Mouse (Mus musculus) CH12.LX (cell line): ENCODE measurements around the gene Hvcn1. TPM values are rescaled to one million over a fixed set of nuclear protein-coding genes. Genes with fewer than 3 reads are reported as not detected.

Source experiments
- DNase-seq: peaks from one replicate; pipeline ENCODE4 v3.0.0-alpha.2; 2013; ENCODE audit errors: extremely low read depth
- H3K27ac ChIP-seq: 2 replicates; pipeline ENCODE4 v1.5.1; 2012; ENCODE audit warnings: low read depth, mild to moderate bottlenecking, control low read depth, moderate library complexity; ENCODE audit not compliant: insufficient read depth
- H3K27me3 ChIP-seq: replicated peaks from 2 replicates; pipeline ENCODE3; 2012; ENCODE audit warnings: inconsistent platforms
- H3K36me3 ChIP-seq, 2 experiments: replicated peaks in 1 of 2; 2 replicates each; pipeline versions ENCODE3 to v1.6.1; 2012; ENCODE audit warnings: inconsistent platforms in 1 of 2, low read length in 1 of 2, mild to moderate bottlenecking in 1 of 2, mixed read lengths in 1 of 2, moderate library complexity in 1 of 2; ENCODE audit not compliant: control insufficient read depth in 1 of 2, insufficient read depth in 1 of 2
- H3K4me1 ChIP-seq, 2 experiments: 2 replicates each; pipeline ENCODE4 v1.6.1; 2012; ENCODE audit warnings: inconsistent platforms in 1 of 2, moderate library complexity in 1 of 2; ENCODE audit not compliant: insufficient read depth in 2 of 2, control insufficient read depth in 1 of 2
- H3K4me2 ChIP-seq: 2 replicates; pipeline ENCODE4 v1.6.1; 2012; ENCODE audit warnings: low read depth, mild to moderate bottlenecking, control low read depth; ENCODE audit not compliant: poor library complexity, insufficient read depth, severe bottlenecking
- H3K4me3 ChIP-seq, 3 experiments: fragments of 150-350 bp in 1 of 3; sonication (generic) in 1 of 3; replicated peaks in 1 of 3; 2 replicates each; pipeline versions ENCODE3 to v1.5.1; 2011 to 2012; ENCODE audit warnings: low read depth in 2 of 3, low read length in 2 of 3, mild to moderate bottlenecking in 2 of 3, moderate library complexity in 2 of 3, control low read depth in 1 of 3, improper control_type of control experiment in 1 of 3, inconsistent platforms in 1 of 3, mixed read lengths in 1 of 3; ENCODE audit not compliant: poor library complexity in 1 of 3
- H3K79me2 ChIP-seq: replicated peaks from 2 replicates; pipeline ENCODE4 v1.6.1; 2012; ENCODE audit warnings: mild to moderate bottlenecking, moderate library complexity; ENCODE audit not compliant: control insufficient read depth, poor library complexity, insufficient read depth, severe bottlenecking; ENCODE audit errors: extremely low read depth
- H3K9ac ChIP-seq: 2 replicates; pipeline ENCODE4 v1.6.1; 2012; ENCODE audit warnings: low read depth, mild to moderate bottlenecking, control low read depth, moderate library complexity; ENCODE audit not compliant: insufficient read depth
- H3K9me3 ChIP-seq: replicated peaks from 2 replicates; pipeline ENCODE3; 2012; ENCODE audit warnings: low read length, inconsistent platforms, mixed read lengths
- BHLHE40 ChIP-seq: IDR thresholded peaks from 2 replicates; pipeline ENCODE4 v1.6.1; 2011; ENCODE audit warnings: mild to moderate bottlenecking, low read depth, low read length, improper control_type of control experiment
- CHD1 ChIP-seq: IDR thresholded peaks from 2 replicates; pipeline ENCODE4 v1.6.1; 2012; ENCODE audit warnings: low read depth, low read length, improper control_type of control experiment, inconsistent platforms
- CHD2 ChIP-seq: IDR thresholded peaks from 2 replicates; pipeline ENCODE4 v1.6.1; 2011; ENCODE audit warnings: low read length, improper control_type of control experiment
- CTCF ChIP-seq, 2 experiments: IDR thresholded peaks in 1 of 2; conservative IDR thresholded peaks in 1 of 2; 2 replicates each; pipeline ENCODE4 v1.5.1; 2011 to 2012; ENCODE audit warnings: low read depth in 2 of 2, low read length in 2 of 2, improper control_type of control experiment in 1 of 2, inconsistent platforms in 1 of 2, mild to moderate bottlenecking in 1 of 2, moderate library complexity in 1 of 2
- E2F4 ChIP-seq: IDR thresholded peaks from 2 replicates; pipeline ENCODE4 v1.6.1; 2011; ENCODE audit warnings: low read depth, low read length, improper control_type of control experiment; ENCODE audit not compliant: insufficient replicate concordance
- ELF1 ChIP-seq: IDR thresholded peaks from 2 replicates; pipeline ENCODE4 v1.6.1; 2014; ENCODE audit warnings: low read depth, mild to moderate bottlenecking, inconsistent platforms, low read length, improper control_type of control experiment
- EP300 ChIP-seq: IDR thresholded peaks from 2 replicates; pipeline ENCODE4 v1.6.1; 2011; ENCODE audit warnings: low read length, improper control_type of control experiment
- ETS1 ChIP-seq: conservative IDR thresholded peaks from 2 replicates; pipeline ENCODE4 v1.6.1; 2012; ENCODE audit warnings: low read depth, mild to moderate bottlenecking, inconsistent platforms, low read length, improper control_type of control experiment, moderate library complexity
- GABPA ChIP-seq: IDR thresholded peaks from 2 replicates; pipeline ENCODE4 v1.6.1; 2012; ENCODE audit warnings: low read depth, low read length, improper control_type of control experiment, inconsistent platforms; ENCODE audit not compliant: insufficient replicate concordance
- HCFC1 ChIP-seq: IDR thresholded peaks from 2 replicates; pipeline ENCODE4 v1.6.1; 2012; ENCODE audit warnings: low read depth, mild to moderate bottlenecking, inconsistent platforms, low read length, improper control_type of control experiment
- IRF4 ChIP-seq: IDR thresholded peaks from 2 replicates; pipeline ENCODE4 v1.6.1; 2014; ENCODE audit warnings: low read depth, mild to moderate bottlenecking, inconsistent platforms, low read length, improper control_type of control experiment
- JUN ChIP-seq: IDR thresholded peaks from 2 replicates; pipeline ENCODE4 v1.6.1; 2011; ENCODE audit warnings: low read depth, mild to moderate bottlenecking, low read length, improper control_type of control experiment, moderate library complexity; ENCODE audit not compliant: insufficient read depth
- JUND ChIP-seq: conservative IDR thresholded peaks from 2 replicates; pipeline ENCODE4 v1.6.1; 2011; ENCODE audit warnings: low read depth, low read length, improper control_type of control experiment
- KAT2A ChIP-seq: IDR thresholded peaks from 2 replicates; pipeline ENCODE4 v1.6.1; 2012; ENCODE audit warnings: low read length, improper control_type of control experiment, inconsistent platforms; ENCODE audit not compliant: insufficient replicate concordance
- MAFK ChIP-seq: IDR thresholded peaks from 2 replicates; pipeline ENCODE4 v1.6.1; 2011; ENCODE audit warnings: low read length, improper control_type of control experiment; ENCODE audit not compliant: insufficient replicate concordance
- MAX ChIP-seq: IDR thresholded peaks from 2 replicates; pipeline ENCODE4 v1.6.1; 2011; ENCODE audit warnings: low read length, improper control_type of control experiment
- MAZ ChIP-seq: IDR thresholded peaks from 2 replicates; pipeline ENCODE4 v1.6.1; 2012; ENCODE audit warnings: low read depth, mild to moderate bottlenecking, inconsistent platforms, low read length, improper control_type of control experiment, moderate library complexity
- MEF2A ChIP-seq: IDR thresholded peaks from 2 replicates; pipeline ENCODE4 v1.6.1; 2014; ENCODE audit warnings: low read depth, mild to moderate bottlenecking, inconsistent platforms, low read length, improper control_type of control experiment, borderline replicate concordance
- MXI1 ChIP-seq: IDR thresholded peaks from 2 replicates; pipeline ENCODE4 v1.6.1; 2011; ENCODE audit warnings: mild to moderate bottlenecking, low read depth, low read length, improper control_type of control experiment
- MYC ChIP-seq: IDR thresholded peaks from 2 replicates; pipeline ENCODE4 v1.6.1; 2011; ENCODE audit warnings: low read depth, mild to moderate bottlenecking, improper control_type of control experiment, low read length
- NELFE ChIP-seq: IDR thresholded peaks from 2 replicates; pipeline ENCODE4 v1.6.1; 2011; ENCODE audit warnings: low read depth, low read length, improper control_type of control experiment
- NRF1 ChIP-seq: IDR thresholded peaks from 2 replicates; pipeline ENCODE4 v1.6.1; 2014; ENCODE audit warnings: low read depth, mild to moderate bottlenecking, inconsistent platforms, low read length, improper control_type of control experiment, moderate library complexity
- PAX5 ChIP-seq: IDR thresholded peaks from 2 replicates; pipeline ENCODE4 v1.6.1; 2012; ENCODE audit warnings: low read length, inconsistent platforms, mixed read lengths
- POLR2A ChIP-seq: IDR thresholded peaks from 2 replicates; pipeline ENCODE4 v1.6.1; 2011; ENCODE audit warnings: low read depth, mild to moderate bottlenecking, improper control_type of control experiment, low read length
- POLR2AphosphoS2 ChIP-seq: IDR thresholded peaks from 2 replicates; pipeline ENCODE4 v1.6.1; 2011; ENCODE audit warnings: low read depth, low read length, improper control_type of control experiment
- RAD21 ChIP-seq: IDR thresholded peaks from 2 replicates; pipeline ENCODE4 v1.6.1; 2011; ENCODE audit warnings: low read depth, mild to moderate bottlenecking, low read length, improper control_type of control experiment, moderate library complexity
- RCOR1 ChIP-seq: conservative IDR thresholded peaks from 2 replicates; pipeline ENCODE4 v1.6.1; 2012; ENCODE audit warnings: low read depth, mild to moderate bottlenecking, inconsistent platforms, low read length, improper control_type of control experiment
- SIN3A ChIP-seq: IDR thresholded peaks from 2 replicates; pipeline ENCODE4 v1.6.1; 2012; ENCODE audit warnings: low read length, improper control_type of control experiment, inconsistent platforms
- SMC3 ChIP-seq: IDR thresholded peaks from 2 replicates; pipeline ENCODE4 v1.6.1; 2011; ENCODE audit warnings: low read depth, low read length, improper control_type of control experiment
- TBP ChIP-seq: conservative IDR thresholded peaks from 2 replicates; pipeline ENCODE4 v1.6.1; 2011; ENCODE audit warnings: low read depth, low read length, improper control_type of control experiment
- TCF12 ChIP-seq: IDR thresholded peaks from 2 replicates; pipeline ENCODE4 v1.6.1; 2014; ENCODE audit warnings: low read depth, mild to moderate bottlenecking, inconsistent platforms, low read length, improper control_type of control experiment
- UBTF ChIP-seq: IDR thresholded peaks from 2 replicates; pipeline ENCODE4 v1.6.1; 2012; ENCODE audit warnings: low read depth, mild to moderate bottlenecking, inconsistent platforms, low read length, improper control_type of control experiment, moderate library complexity
- USF1 ChIP-seq: IDR thresholded peaks from 2 replicates; pipeline ENCODE4 v1.6.1; 2014; ENCODE audit warnings: low read depth, mild to moderate bottlenecking, inconsistent platforms, low read length, improper control_type of control experiment
- USF2 ChIP-seq: conservative IDR thresholded peaks from 2 replicates; pipeline ENCODE4 v1.6.1; 2011; ENCODE audit warnings: low read depth, low read length, improper control_type of control experiment
- ZC3H11A ChIP-seq: IDR thresholded peaks from 2 replicates; pipeline ENCODE4 v1.6.1; 2012; ENCODE audit warnings: low read depth, mild to moderate bottlenecking, inconsistent platforms, low read length, improper control_type of control experiment
- ZKSCAN1 ChIP-seq: IDR thresholded peaks from 2 replicates; pipeline ENCODE4 v1.6.1; 2012; ENCODE audit warnings: low read depth, inconsistent platforms, low read length, improper control_type of control experiment, borderline replicate concordance
- ZMIZ1 ChIP-seq: IDR thresholded peaks from 2 replicates; pipeline ENCODE4 v1.6.1; 2012; ENCODE audit warnings: low read depth, mild to moderate bottlenecking, inconsistent platforms, low read length, improper control_type of control experiment
- ZNF384 ChIP-seq: IDR thresholded peaks from 2 replicates; pipeline ENCODE4 v1.6.1; 2012; ENCODE audit warnings: low read depth, low read length, improper control_type of control experiment, inconsistent platforms
- dilution Hi-C: fragments of 300-500 bp; cut with MboI; formaldehyde crosslinking; loops from 2 replicates; pipeline ENCODE4 v1.14.3; 2020; ENCODE audit warnings: low sequenced_read_pairs; ENCODE audit not compliant: extremely low pct_unique_long_range_greater_than_20kb, extremely low pct_ligation_motif_present
- in situ Hi-C: fragments of 300-500 bp; cut with MboI; formaldehyde crosslinking; loops from 3 replicates; pipeline ENCODE4 v1.14.3; 2019; ENCODE audit warnings: low sequenced_read_pairs, low pct_ligation_motif_present, low pct_unique_long_range_greater_than_20kb, mixed read lengths
- polyA plus RNA-seq: library from polyadenylated mRNA; unstranded; fragments of >175 nt; gene quantifications from 2 replicates; pipeline ENCODE4 v1.2.1, GENCODE M21; 2012; ENCODE audit warnings: low read depth; ENCODE audit not compliant: insufficient read length
- total RNA-seq, 2 experiments: library from RNA; depleted of rRNA; stranded (reverse); fragments of 300-350 nt in 1 of 2; fragments of >200 nt in 1 of 2; gene quantifications; 2 replicates each; pipeline ENCODE4 v1.2.3; 2012 to 2014

The Hvcn1 gene
- total and polyA plus RNA-seq, 3 experiments: 143 to 159 (median 156) TPM

GRCm38 (mm10) chr5:122209591-122210368 is 3.2 kb downstream of the Hvcn1 start:
- Histone ChIP-seq H3K4me1 (peaks cover 26 to 54% of the 10 kb centered on the region in 2 experiments), H3K4me3 (peak overlapping the region; percentile 20 to 76 (median 56)), H3K27ac (peak overlapping the region; percentile 55), H3K27me3 (no peaks in the 10 kb centered on the region), H3K36me3 (peaks cover 26 to 52% of the 10 kb centered on the region in 2 experiments), H3K79me2 (peaks cover 34% of the 10 kb centered on the region), H3K9ac (peak overlapping the region; percentile 36; the same call in 1 of the 2 replicates)
- dilution Hi-C loops: no loop called here
- peak; percentile 80 for DNase-seq
- TF ChIP-seq MEF2A: 0 out of 2 replicates have a peak, but pooled peaks have one; percentile 25
- TF ChIP-seq GABPA: no peak
- no peak for TF ChIP-seq RCOR1
- TF ChIP-seq E2F4: no peak
- no peak for TF ChIP-seq JUND
- TF ChIP-seq IRF4: no peak
- TF ChIP-seq NELFE: no peak
- TF ChIP-seq MYC: no peak
- TF ChIP-seq USF1: no peak
- no peak for TF ChIP-seq MAZ
- 0 out of 2 replicates have a peak, but pooled peaks have one; percentile 4 for TF ChIP-seq SMC3
- no peak; the same call in 1 of the 2 replicates for TF ChIP-seq POLR2A
- no peak; the same call in none of the 2 replicates for TF ChIP-seq RAD21
- TF ChIP-seq JUN: no peak
- TF ChIP-seq POLR2AphosphoS2: no peak
- TF ChIP-seq ETS1: no peak
- no peak for TF ChIP-seq PAX5
- TF ChIP-seq USF2: no peak
- TF ChIP-seq KAT2A: no peak
- no peak for TF ChIP-seq MAFK
- TF ChIP-seq NRF1: no peak
- TF ChIP-seq TBP: no peak
- peak in 1 of 2 experiments; percentile 17; a peak in 2 of 4 replicates for TF ChIP-seq CTCF (conservative IDR thresholded peaks at IDR 0.05 in 1 of 2, IDR thresholded peaks at IDR 0.05 in 1 of 2; ENCODE audit: low read depth in 2 of 2, low read length in 2 of 2)
- 0 out of 2 replicates have a peak, but pooled peaks have one; percentile 21 for TF ChIP-seq MAX
- TF ChIP-seq MXI1: no peak; the same call in 1 of the 2 replicates
- TF ChIP-seq ZC3H11A: no peak
- no peak for TF ChIP-seq EP300
- TF ChIP-seq SIN3A: no peak
- no peak; the same call in 1 of the 2 replicates for TF ChIP-seq CHD1
- TF ChIP-seq ZKSCAN1: no peak
- TF ChIP-seq CHD2: 0 out of 2 replicates have a peak, but pooled peaks have one; percentile 13
- 0 out of 2 replicates have a peak, but pooled peaks have one; percentile 30 for TF ChIP-seq UBTF
- no peak for TF ChIP-seq HCFC1
- no peak for TF ChIP-seq ZNF384
- TF ChIP-seq BHLHE40: no peak
- no peak for TF ChIP-seq ELF1
- TF ChIP-seq TCF12: peak; percentile 13; the same call in 1 of the 2 replicates
- TF ChIP-seq ZMIZ1: 0 out of 2 replicates have a peak, but pooled peaks have one; percentile 3
- TF ChIP-seq, all 38 proteins: peak for 8
- H3K4me2 ChIP-seq: peak overlapping the region; percentile 72
- in situ Hi-C loops: no loop called here
- H3K9me3 ChIP-seq: peaks cover 5% of the 10 kb centered on the region
